Mouse (Mus musculus) CD8-positive naive resting alpha-beta T cell, adult 2 months (primary cell): ENCODE data around the gene Psme2b.
"Not testable (repeated sequence)": the region's sequence is repeated elsewhere in the genome, so short reads cannot be mapped to it uniquely, and the experiment has no call there.

ENCODE experiments used
- DNase-seq, 2 experiments: peaks; one replicate each; pipeline ENCODE4 v3.0.0; 2022; ENCODE audit warnings: low read depth in 2 of 2, low spot score in 2 of 2

The Psme2b gene

DNA sequence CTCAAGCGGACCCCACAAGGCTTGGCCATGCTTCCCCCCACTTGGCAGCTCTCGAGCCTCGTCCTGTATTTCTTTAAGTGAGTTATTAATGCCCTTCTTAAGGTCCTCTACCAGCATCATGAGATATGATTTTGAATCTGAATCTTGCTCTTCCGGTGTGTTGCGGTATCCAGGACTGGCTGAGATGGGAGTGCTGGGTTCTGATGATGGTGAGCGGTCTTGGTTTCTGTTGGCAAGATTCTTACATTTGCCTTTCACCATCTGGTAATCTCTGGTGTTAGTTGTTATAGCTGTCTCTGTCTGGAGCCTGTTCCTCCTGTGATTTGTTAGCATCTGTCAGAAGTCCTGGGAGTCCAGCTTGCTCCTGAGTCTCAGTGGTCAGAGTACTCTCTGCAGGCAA is at the start of gene Psme2b:
Gene Psme2b, minus strand, starts transcription at position 101 of the 400 bp plus-strand sequence.
- DNase-seq: not testable (repeated sequence)

DNA sequence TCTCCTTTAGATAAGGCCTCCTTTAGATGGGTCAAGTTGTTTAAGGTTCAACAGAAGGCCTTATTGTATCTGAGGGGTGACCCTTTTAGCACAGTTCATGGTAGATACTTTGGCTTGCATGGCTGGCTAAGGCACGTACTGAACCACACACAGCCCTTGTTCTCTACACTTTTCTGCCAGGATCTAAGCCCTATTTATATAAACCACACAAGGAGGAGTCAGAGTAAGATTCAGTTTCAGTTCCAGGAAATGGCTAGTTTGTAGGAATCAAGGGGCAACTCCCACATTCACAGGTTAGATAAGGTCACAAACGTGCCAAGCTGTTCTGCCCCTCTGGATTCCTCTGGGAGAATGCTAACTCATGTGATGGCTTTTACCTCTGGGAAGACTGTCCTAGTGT is 48.0 kb upstream of the Psme2b start, which contains the start of gene Tgtp1:
Gene Tgtp1, minus strand, starts transcription at position 155 of the 400 bp plus-strand sequence.
- peak in 1 of 2 experiments; percentile 12 for DNase-seq

DNA sequence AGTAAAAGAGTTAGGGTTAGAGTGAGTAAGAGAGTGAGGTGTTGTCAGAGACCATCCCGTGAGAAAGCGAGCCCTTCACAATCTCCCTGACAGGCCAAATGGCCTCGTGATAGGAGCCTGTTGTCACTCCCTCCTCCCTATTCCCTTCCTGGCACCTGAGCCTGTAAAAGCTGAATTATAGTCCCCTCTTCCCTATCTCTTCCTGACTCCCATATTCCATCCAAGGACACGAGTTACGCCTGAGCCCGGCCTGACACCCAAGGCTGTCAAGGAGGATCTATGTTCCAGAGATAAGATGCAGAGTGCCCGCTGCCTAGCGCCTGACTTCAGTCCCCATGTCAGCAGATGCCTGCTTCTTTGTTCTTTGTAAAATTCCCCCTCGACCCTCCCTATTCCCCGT is 47.3 kb upstream of the Psme2b start:
- not testable (repeated sequence) for DNase-seq

DNA sequence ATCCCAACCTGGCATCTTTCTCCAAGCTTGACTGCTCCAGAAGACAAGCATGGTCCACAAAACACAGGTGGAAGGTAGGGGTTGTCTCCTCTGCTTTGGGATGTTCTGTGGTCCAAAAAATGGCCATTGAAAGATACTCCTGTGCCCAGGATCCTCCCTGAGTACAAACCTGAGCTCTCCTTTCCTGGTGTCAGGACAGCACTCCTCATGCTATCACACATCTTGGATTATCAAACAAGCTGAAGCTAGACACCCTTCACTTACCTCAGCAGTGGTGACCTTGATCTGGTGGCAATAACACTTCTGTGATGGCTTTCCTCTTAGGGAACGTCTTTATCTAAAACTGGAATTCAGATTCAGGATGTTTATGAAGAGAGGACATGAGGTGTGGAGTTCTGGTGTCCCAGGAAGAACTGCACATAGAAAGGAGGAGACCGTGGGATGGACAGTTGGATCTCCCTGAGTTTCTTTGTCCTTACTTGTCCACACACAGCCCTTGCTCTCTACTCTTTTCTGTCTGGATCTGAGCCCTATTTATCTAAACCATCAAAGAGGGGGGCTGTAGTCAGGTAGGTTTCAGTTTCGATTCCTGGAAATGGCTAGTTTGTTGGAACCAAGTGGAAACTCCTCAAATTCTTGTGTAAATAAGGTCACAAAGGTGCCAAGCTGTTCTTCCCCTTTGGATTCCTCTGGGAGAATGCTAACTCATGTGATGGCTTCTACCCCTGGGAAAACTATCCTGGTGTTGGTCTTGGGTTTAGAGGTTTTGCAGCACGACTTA is 45.9 kb upstream of the Psme2b start, which contains the start of gene Gm12185:
Gene Gm12185, minus strand, starts transcription at position 487 of the 781 bp plus-strand sequence.
- peak; percentile 35 to 43 for DNase-seq

DNA sequence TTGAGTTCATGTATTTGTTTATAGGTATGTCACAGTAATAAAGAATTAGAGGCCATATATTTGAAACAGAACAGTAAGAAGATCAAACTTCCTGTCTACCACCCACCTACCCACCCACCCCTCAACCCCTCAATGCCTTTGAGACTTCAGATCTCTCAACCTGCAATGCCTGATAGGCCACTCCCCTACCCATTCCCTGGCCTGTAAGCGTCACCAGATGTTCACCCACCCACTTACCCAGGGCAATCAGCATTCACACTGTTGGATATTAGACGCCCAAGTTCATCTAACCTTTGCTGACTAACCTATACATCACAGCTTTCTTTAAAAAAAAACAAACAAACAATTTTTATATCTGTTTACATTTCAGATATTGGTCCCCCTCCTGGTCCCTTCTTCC is 44.0 kb upstream of the Psme2b start:
- DNase-seq: not testable (repeated sequence)

DNA sequence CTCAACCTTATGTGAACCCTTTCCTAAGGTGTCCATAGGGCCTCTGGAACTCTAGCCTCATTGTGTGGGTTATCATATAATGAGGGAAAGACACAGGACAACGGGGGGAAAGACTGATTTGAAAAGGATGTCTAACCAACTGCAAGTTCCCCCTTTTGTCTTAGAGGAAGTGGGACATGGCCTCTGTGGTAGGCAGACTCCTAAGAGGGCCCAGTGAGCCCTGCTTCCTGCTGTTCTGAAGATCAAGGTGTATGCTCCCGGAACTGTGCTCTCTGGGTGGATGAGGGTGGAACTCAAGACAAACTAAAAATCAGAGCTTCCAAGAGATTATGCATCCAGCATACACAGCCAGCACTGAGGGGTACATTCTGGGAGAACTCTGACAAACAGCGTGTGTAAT is 42.2 kb upstream of the Psme2b start:
- DNase-seq: not testable (repeated sequence)

DNA sequence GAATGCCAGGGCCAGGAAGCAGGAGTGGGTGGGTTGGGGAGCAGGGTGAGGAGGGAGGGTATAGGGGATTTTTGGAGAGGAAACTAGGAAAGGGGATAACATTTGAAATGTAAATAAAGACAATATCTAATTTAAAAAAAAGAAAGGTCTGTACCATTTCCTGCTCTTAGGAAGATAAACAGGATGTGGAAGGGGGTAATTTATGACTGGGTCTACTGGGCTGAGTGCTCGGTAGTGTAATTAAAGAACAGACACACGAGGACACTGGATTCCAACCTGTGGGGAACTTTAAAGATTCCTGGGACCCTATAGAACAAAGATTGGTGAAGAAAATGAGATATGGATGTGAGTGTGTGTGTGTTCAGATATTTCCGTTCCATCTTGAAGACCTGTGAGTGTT is 36.9 kb upstream of the Psme2b start:
- not testable (repeated sequence) for DNase-seq

DNA sequence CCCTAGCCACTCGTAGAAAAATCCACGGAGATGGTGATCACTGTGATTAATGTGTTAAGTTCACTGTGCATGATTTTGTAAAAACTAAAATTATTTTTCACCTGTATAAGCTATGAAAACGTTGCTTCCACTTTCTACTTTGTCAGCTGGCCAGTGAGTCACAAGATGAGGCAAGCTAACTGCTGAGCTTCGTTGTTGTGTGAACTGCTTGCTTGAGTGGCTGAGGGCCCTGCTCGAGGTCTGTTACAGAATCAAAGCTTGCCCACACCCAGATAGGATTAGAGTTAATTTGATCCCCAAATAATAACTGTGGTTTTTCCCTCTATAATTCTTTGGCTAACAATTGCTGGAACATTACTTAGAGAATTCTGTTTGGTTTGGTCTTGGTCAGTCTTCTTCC is 34.1 kb upstream of the Psme2b start:
- DNase-seq: not testable (repeated sequence)

DNA sequence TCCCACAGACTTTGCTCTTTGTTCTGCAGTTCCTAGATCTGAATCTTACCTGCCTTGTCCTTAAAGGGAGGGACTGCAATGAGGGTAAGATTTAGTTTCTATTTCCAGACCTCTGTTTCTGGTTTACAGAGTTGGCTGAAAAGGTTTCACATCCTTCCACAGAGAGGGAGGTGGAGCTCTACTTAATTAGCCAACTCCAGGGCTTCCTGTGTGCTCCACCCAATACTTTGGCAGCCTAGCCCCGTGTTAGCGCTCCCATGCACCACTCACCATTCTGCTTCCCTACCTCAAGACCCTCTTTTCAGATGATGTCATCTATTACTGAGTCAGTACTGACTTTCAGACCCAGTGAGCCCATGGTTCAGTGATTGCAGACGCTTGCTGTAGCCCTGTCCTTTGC is 33.3 kb upstream of the Psme2b start, which contains the start of gene 9930111J21Rik1:
Gene 9930111J21Rik1, minus strand, starts transcription at position 148 of the 400 bp plus-strand sequence.
- not testable (repeated sequence) for DNase-seq

DNA sequence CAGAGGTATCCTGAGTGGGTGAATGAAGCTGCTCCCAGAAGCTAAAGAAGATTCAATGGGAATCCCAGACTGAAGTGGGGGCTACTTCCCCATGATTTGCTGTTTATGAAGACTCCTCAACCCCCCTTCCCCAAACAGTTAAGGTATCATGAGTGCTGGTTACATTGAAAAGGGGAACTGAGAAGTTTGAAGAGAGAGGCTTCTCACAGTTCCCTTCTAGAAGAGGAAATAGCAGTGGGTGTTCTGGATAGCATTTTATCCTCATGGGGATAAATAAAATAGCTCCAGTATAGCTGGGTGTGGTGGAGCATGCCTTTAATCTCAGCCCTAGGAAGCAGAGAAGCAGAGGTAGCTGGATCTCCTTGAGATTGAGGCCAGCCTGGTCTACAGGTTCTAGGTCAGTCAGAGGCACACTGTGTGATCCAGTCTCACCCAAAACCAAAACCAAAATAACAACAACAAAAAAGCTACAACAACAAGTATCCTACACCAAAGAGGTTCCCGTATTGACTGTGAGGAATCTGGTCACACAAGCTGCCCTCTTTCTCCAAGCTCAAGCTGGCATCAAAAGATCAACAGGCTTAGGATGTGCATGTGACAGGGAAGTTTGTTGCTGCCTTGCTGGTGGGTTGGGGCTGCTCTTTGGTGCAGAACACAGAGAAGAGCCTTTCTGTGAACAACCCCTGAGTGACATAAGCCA is 32.4 kb upstream of the Psme2b start, which contains the start of gene Olfr56:
Gene Olfr56, plus strand, starts transcription at position 650 of the 700 bp plus-strand sequence.
- not testable (repeated sequence) for DNase-seq

DNA sequence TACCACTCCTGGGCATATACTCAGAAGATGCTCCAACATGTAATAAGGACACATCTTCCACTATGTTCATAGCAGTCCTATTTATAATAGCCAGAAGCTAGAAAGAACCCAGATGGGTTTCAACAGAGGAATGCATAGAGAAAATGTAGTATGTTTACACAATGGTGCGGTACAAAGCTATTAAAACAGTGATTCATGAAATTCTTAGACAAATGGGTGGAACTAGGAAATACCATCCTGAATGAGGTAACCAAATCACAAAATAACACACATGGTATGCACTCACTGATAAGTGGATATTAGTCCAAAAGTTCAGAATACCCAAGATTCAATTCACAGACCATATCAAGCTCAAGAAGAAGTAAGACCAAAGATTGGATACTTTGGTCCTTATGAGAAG is 28.7 kb upstream of the Psme2b start:
- not testable (repeated sequence) for DNase-seq

DNA sequence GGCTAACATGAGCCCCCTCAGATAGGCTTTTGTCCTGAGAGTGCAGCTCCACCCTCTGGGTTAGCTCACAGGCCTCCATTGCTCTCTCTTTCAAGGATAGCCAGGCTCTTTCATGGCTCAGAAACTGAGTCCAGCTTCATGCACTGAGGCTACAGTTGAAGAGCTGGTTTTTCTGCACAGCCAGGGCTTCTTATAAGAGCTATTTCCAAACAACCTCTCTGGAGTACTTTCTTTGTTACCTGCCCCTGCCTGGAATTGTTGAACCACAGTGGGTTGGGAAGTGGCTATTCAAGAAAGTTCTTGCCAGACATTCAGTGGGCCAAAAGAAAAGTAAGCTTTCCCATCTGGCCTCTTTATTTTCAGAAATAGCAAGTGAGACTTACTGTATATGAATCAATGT is 6.7 kb downstream of the Psme2b start:
- not testable (repeated sequence) for DNase-seq

DNA sequence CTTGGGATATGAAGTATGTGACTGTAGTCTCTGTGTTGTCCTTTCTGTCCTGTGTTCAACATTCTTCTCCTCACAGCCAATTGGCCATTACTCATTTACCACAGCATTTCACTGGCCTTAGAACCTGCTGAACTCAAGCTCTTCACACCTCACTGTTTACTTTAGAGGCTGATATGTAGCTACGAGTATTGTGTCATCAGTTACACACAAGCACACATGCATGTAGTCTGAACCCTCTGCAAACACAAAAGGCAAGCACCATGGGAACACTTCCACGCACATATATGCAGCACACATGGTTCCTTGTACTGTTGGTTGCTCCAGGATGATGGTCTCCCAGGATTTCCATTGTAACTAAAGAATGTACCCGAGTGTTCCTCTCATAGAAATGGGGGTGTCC is 10.7 kb downstream of the Psme2b start:
- DNase-seq: not testable (repeated sequence)

DNA sequence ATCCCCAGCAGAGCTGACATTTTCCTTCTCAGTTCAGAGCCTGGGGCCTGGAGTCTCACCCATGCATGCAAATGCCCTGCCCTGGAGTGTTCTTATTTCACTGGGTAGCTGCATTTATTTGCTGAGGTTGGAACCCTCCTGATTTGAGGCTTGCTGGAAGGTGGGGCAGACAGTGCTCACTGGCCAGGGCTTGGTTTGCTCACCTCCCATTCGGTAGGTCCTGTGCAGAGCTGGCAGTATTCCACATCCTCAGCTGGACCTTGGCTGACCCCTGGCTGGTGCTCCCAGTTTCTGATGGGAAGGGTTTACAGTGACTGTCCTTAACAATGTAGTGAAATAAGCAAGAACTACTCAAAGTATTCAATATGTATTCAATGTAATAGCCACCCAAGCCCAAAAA is 12.1 kb downstream of the Psme2b start:
- DNase-seq: not testable (repeated sequence)

DNA sequence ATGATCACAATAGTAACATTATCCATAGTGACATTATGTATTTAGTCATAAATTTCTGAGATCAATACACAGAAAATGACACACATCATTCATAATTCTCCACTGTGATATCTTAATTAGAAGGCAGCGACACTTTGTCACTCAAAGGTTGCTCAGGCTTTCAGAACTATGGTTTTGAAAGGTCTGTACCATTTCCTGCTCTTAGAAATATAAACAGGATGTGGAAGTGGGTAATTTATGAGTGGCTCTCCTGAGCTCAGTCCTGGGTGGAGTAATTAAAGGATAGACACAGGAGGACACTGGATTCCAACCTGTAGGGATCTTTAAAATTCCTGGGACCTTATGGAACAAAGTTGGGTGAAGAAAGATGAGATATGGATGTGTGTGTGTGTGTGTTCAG is 12.6 kb downstream of the Psme2b start:
- DNase-seq: peak in 1 of 2 experiments; percentile 19

DNA sequence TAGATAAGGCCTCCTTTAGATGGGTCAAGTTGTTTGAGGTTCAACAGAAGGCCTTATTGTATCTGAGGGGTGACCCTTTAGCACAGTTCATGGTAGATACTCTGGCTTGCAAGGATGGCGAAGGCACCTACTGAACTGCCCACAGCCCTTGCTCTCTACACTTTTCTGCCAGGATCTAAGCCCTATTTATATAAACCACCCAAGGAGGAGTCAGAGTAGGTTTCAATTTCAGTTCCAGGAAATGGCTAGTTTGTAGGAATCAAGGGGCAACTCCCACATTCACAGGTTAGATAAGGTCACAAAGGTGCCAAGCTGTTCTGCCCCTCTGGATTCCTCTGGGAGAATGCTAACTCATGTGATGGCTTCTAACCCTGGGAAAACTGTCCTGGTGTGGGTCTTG is 17.9 kb downstream of the Psme2b start:
- not testable (repeated sequence) for DNase-seq

DNA sequence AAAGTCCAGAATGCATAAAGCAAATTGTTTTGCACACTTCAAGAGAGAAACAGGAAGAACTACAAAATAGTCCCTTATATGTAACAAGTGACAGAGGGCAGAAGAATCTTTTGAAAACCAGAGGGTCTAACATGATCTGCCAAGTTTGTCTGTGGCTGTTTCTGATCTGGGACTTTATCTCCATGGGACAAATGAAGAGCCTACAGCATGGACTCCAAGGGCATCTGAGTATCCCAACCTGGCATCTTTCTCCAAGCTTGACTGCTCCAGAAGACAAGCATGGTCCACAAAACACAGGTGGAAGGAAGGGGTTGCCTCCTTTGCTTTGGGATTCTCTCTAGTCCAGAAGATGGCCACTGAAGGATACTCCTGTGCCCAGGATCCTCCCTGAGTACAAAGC is 19.6 kb downstream of the Psme2b start:
- DNase-seq: not testable (repeated sequence)

DNA sequence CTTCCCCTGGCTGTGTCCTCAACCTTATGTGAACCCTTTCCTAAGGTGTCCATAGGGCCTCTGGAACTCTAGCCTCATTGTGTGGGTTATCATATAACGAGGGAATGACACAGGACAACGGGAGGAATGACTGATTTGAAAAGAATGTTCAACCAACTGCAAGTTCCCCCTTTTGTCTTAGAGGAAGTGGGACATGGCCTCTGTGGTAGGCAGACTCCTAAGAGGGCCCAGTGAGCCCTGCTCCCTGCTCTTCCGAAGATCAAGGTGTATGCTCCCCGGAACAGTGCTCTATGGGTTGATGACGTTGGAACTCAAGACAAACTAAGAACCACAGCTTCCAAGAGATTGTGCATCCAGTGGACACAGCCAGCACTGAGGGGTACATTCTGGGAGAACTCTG is 22.2 kb downstream of the Psme2b start:
- not testable (repeated sequence) for DNase-seq

DNA sequence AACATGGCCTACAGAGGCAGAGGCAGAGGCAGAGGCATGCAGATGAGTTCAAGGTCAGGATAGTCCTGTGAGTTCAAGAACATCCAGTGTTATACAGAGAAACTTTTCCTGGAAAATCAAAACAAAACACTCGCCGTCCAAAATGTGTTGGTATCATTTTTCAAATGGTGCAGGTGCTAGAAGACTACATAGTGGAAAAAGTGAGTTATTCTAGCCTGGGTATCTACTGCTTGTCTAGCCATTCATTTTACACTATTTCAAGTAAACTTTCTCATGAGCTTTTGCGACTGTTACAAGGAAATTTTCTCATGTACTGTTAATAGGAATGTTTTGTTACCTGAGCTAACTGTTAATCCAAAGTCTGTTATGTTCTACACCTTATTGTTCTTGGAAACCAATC is 27.6 kb downstream of the Psme2b start:
- no peak for DNase-seq

DNA sequence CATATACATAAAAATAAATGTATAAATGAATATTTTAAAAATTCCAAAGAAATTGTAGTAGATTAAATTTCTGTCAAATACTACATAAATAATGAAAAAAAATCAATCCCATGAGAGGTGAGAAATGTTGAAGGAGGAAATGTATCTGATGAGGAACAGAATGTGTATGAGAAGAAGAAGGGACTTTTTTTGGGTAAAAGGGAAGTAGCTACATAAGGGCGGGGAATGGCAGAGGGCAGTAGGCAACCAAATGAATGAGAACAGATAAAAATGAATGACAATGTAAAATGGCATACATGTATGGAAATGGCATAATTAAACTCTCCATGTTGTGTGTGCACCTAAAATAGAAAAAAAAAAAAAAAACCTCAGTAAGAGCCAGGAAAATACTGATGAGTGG is 32.4 kb downstream of the Psme2b start:
- DNase-seq: no peak

DNA sequence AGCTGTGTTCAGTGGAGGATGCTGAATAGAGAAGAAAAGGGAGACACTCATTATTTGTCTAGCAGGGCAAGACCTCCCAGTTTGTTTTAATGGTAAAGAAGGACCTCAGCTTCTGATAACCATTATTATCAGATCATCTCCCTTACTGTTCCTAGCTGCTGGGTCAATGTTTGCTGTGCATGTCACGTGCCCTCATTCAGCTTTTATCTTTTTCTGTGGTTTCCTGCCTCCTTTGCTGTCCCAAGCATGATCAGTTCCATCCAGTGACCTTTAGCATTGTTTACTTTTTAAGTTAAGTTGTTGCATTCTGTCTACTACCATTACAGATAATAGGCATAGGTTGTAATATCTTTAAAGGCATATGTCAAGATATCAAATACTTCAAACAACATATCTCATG is 37.5 kb downstream of the Psme2b start:
- DNase-seq: no peak

DNA sequence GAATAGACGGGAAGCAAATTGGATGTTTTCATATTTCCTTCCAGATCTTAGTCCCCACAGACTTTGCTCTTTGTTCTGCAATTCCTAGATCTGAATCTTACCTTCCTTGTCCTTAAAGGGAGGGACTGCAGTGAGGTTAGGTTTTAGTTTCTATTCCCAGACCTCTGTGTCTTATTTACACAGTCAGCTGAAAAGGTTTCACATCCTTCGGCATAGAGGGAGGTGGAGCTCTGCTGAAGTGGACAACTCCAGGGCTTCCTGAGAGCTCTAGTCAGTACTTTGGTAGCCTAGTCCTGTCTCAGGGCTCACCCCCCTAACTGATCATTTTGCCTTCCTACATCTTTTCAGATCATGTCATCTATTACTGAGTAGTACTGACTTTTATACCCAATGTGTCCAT is 44.0 kb downstream of the Psme2b start, which contains the start of gene Gm5431:
Gene Gm5431, minus strand, starts transcription at position 194 of the 400 bp plus-strand sequence.
- peak in 1 of 2 experiments; percentile 7 for DNase-seq
